Mouse (Mus musculus) lung, adult 2 months (tissue): ENCODE measurements around the gene Tsc22d1.

Experiments
- CTCF ChIP-seq: fragments of 200-500 bp; IDR thresholded peaks from 2 replicates; pipeline ENCODE4 v1.5.1; 2011; ENCODE audit warnings: mild to moderate bottlenecking, low read length, control low read depth; ENCODE audit not compliant: insufficient read depth
- POLR2A ChIP-seq: fragments of 200-500 bp; IDR thresholded peaks from 2 replicates; pipeline ENCODE4 v1.6.1; 2011; ENCODE audit warnings: low read depth, mild to moderate bottlenecking, control low read depth, low read length, borderline replicate concordance; ENCODE audit errors: extremely low read depth

DNA sequence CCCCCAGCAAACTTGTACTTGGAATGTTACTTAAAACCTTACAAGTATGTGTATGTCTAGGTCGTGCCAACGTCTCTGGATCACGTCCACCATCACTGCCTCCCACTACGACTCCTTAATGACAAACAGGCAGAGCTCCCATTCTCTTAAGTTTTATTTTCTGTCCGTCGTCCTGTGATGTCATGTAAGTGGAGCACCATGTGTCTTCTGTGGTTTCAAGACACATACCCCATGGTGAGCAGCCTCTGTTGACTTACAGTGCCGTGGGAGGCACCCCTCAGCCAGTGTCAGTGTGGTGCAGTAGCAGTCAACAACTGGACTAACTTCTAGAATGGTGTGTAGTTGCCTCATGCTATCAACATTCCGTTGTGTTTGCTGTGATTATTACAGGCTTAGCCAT is 57.7 kb downstream of the Tsc22d1 start:
- TF ChIP-seq CTCF (no peak), POLR2A (no peak)
